Mouse (Mus musculus) cortical plate, adult 2 months (tissue): Measurements from ENCODE around the gene Ajap1.
A peak's percentile ranks its signal among the peaks of the same experiment; 100 is the strongest.

Experiments
- CTCF ChIP-seq: fragments of 200-500 bp; IDR thresholded peaks from 2 replicates; pipeline ENCODE4 v1.5.1; 2011; ENCODE audit warnings: mild to moderate bottlenecking, control low read depth, low read length; ENCODE audit not compliant: insufficient read depth; ENCODE audit errors: extremely low read depth
- POLR2A ChIP-seq: fragments of 200-500 bp; IDR thresholded peaks from 2 replicates; pipeline ENCODE4 v1.6.1; 2011; ENCODE audit warnings: mild to moderate bottlenecking, low read length, control low read depth; ENCODE audit not compliant: insufficient read depth; ENCODE audit errors: extremely low read depth

DNA sequence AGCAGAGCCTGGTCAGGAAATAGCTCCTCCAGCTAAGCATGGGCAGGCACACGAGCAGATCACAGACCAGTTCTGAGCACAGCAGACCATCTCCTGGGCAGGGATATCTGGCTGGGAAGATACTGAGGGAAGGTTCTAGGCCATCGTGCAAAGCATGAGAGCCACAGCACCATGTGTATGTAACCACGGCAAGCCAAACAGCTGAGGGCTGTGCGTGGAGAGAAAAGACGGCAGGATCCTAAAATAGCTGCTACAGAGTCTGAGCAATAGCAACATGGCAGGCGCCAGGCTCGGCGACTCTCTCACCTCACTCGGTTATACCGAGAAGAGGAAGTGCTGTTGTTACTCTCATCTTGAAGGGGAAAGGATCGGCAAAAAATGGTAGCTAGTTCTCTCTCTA is 42.7 kb downstream of the Ajap1 start:
- TF ChIP-seq CTCF (no peak), POLR2A (0 out of 2 replicates have a peak, but pooled peaks have one; percentile 24)
